Mouse (Mus musculus) heart, adult 2 months (tissue): ENCODE measurements at regions not wholly inside any gene's neighbourhood (a gene's known extent, or its start where the extent isn't known, plus 50 kb on each side); places are given as distances from the start of the nearest gene placed in this dataset.

Experiments
- CTCF ChIP-seq: fragments of 200-600 bp; IDR thresholded peaks from 2 replicates; pipeline ENCODE4 v1.8.1; 2022; ENCODE audit warnings: antibody characterized with exemption, mild to moderate bottlenecking, moderate library complexity
- EP300 ChIP-seq: fragments of 200-500 bp; IDR thresholded peaks from 2 replicates; pipeline ENCODE4 v1.6.1; 2011; ENCODE audit warnings: low read depth, low read length, control low read depth; ENCODE audit not compliant: insufficient read depth

- TF ChIP-seq CTCF (no peak), EP300 (no peak)
Observed at GRCm38 (mm10) chr11:31814616-31815015, 57.4 kb upstream of the Cpeb4 start.
